Mouse (Mus musculus): ENCODE measurements around the gene Olfr147.
"Not testable (repeated sequence)": the region's sequence is repeated elsewhere in the genome, so short reads cannot be mapped to it uniquely, and the experiment has no call there.

Gene Olfr147

GRCm38 (mm10) chr9:38401398-38401797 lies at the start of gene Olfr147:
TSS of gene Olfr147 (plus strand) at chr9:38401698.
- no peak for DNase-seq

- DNase-seq, result no peak
Observed at GRCm38 (mm10) chr9:38366596-38366995, 34.9 kb upstream of the Olfr147 start, which contains the start of gene Olfr250. TSS of gene Olfr250 (plus strand) at chr9:38366896.

- DNase-seq, result no peak
Observed at GRCm38 (mm10) chr9:38376786-38377185, 24.7 kb upstream of the Olfr147 start, which contains the start of gene Olfr251. TSS of gene Olfr251 (plus strand) at chr9:38377086.

DNA sequence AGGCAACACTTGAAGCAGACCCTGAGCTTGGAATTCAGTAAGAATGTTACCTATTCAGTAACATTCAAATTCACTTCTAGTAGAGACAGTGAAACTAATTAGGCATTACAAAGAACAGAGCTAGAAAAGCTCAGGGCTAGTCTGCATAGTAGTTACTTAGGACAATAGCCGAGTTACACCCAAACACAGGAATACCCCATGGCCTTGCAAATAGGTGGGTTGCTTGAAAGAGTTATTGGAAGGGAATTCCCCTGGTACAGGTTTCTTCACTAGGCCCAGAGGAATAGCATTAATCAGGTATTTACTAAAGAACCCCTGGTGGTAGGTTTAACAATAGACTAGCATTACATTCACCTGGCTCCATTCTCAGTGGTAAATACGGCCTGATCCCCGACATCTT lies 6.0 kb downstream of the Olfr147 start:
- not testable (repeated sequence) for DNase-seq

DNA sequence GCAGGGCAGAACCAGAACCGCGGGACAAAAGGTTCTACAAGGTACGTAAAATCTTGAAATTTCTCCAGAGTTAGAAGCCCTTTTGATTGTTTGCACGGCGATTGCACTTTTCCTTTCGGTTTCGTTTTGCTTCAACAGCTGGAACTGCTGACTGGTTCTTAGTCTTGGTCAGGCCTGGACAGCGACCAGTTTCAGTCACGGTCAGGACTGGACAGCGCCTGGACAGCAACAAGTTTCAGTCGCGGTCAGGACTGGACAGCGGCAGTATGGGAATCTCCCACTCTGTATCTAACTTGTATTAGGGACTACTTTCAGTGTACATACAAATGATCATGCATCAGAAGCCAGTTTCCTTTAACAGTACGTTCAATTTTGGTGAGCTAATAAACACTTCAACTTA lies 12.0 kb downstream of the Olfr147 start:
- not testable (repeated sequence) for DNase-seq

- no peak for DNase-seq
Observed at GRCm38 (mm10) chr9:38423801-38424200, 22.3 kb downstream of the Olfr147 start.

DNA sequence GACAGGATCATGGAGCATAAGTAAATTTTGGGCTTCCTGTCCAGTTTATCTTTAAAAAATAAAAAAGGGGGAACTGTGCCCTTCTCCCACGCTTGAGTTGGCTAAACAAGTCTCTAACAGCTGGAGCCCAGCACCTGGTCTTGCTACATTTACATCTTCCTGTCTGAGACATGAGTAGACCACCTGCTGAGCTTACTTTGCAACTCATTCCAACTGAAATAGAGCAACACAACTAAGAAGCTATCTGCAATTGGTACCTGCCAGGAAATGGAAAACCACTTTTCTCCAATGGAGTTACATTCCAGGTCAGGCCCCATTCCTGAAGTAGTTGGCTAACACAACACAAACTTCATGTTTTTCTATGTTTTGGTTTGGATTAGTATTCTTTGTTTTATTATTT lies 25.5 kb downstream of the Olfr147 start:
- DNase-seq, result no peak

GRCm38 (mm10) chr9:38429155-38429554 lies 27.7 kb downstream of the Olfr147 start, which contains the start of gene Olfr901:
TSS of gene Olfr901 (plus strand) at chr9:38429455.
- DNase-seq, result no peak

DNA sequence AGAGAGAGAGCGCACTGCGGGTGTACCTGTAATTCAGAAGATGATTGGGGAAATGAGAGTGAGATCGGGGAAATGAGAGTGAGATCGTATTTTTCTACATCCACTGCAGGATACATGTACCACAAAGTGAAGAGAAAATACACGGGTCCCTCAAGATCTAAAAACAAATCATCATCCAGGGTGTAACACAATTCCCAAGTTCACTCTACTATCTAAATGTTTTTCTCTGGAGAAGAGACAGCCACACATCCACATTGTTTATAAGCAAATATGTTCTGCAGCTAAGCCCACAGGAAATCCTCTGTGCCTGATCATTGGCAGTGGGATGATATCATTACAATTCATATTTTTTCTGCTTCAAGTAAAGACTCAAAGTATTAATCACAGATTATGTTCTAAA lies 45.9 kb downstream of the Olfr147 start, which contains the start of gene Olfr902:
TSS of gene Olfr902 (plus strand) at position 301 of the 400 bp plus-strand sequence.
- DNase-seq, result no peak
